22 mouse cellular contexts compared by ENCODE assay signal in genomic region chr11:91357029-91357428, GRCm38 (mm10).
DNase-seq lines count a peak whose midpoint lies in the region; ATAC-seq and TF ChIP-seq lines count a peak whose summit lies in the region.
"Had no signal": no experiment of that assay in that cellular context is flagged by ENCODE, and none has a peak within 500 bp of the region (broad histone marks: within the 10 kb centered on the region; RNA-seq: fewer than 3 reads in every experiment).

No protein-coding gene starts in this region.

- H3K4me1 ChIP-seq in kidney, postnatal 0 days (replicated peaks; ENCODE audit: insufficient read depth, low read length): no peaks in the 10 kb centered on the region
- H3K4me1 ChIP-seq in limb, embryonic 10.5 days: no peaks in the 10 kb centered on the region; the same call in 1 of the 2 replicates
- H3K4me1 ChIP-seq: embryonic facial prominence, embryonic 12.5 days; forebrain, embryonic 13.5 days; heart, embryonic 12.5 days; limb, embryonic 13.5 days; liver, embryonic 15.5 days had no signal

- no peak overlapping the region for H3K4me2 ChIP-seq in kidney, postnatal 0 days (ENCODE audit: low read length)
- H3K4me2 ChIP-seq: embryonic facial prominence, embryonic 12.5 days; forebrain, embryonic 13.5 days; heart, embryonic 12.5 days; limb, embryonic 13.5 days; liver, embryonic 15.5 days had no signal

- H3K4me3 ChIP-seq in kidney, postnatal 0 days (replicated peaks; ENCODE audit: low read depth, low read length): no peak overlapping the region
- no peak overlapping the region for H3K4me3 ChIP-seq in limb, embryonic 10.5 days
- H3K4me3 ChIP-seq: embryonic facial prominence, embryonic 12.5 days; forebrain, embryonic 13.5 days; heart, embryonic 12.5 days; layer of hippocampus, adult 2 months; left cerebral cortex, adult 2 months; limb, embryonic 13.5 days; liver, embryonic 15.5 days had no signal

- no peak overlapping the region for H3K27ac ChIP-seq in kidney, postnatal 0 days
- no peak overlapping the region for H3K27ac ChIP-seq in limb, embryonic 10.5 days
- H3K27ac ChIP-seq: embryonic facial prominence, embryonic 12.5 days; forebrain, embryonic 13.5 days; layer of hippocampus, adult 2 months; left cerebral cortex, adult 2 months; limb, embryonic 13.5 days; liver, embryonic 15.5 days had no signal

- no peaks in the 10 kb centered on the region for H3K27me3 ChIP-seq in kidney, postnatal 0 days (ENCODE audit: insufficient read depth, low read length)
- H3K27me3 ChIP-seq in limb, embryonic 10.5 days (ENCODE audit: low read depth, poor library complexity, severe bottlenecking): no peaks in the 10 kb centered on the region
- H3K27me3 ChIP-seq: embryonic facial prominence, embryonic 12.5 days; forebrain, embryonic 13.5 days; heart, embryonic 12.5 days; limb, embryonic 13.5 days; liver, embryonic 15.5 days had no signal

- WGBS in kidney, postnatal 0 days: 20% methylated on average over 4 of the region's 4 CpGs
- WGBS in limb, embryonic 10.5 days: 31% methylated on average over 4 of the region's 4 CpGs

- H3K9me3 ChIP-seq in kidney, postnatal 0 days (replicated peaks; ENCODE audit: low read length): no peaks in the 10 kb centered on the region
- no peaks in the 10 kb centered on the region for H3K9me3 ChIP-seq in limb, embryonic 10.5 days (replicated peaks)
- H3K9me3 ChIP-seq: embryonic facial prominence, embryonic 12.5 days; forebrain, embryonic 13.5 days; heart, embryonic 12.5 days; limb, embryonic 13.5 days; liver, embryonic 15.5 days had no signal

- TF ChIP-seq CTCF in kidney, postnatal 0 days (IDR thresholded peaks at IDR 0.05; ENCODE audit: low read depth): no peak

- H3K36me3 ChIP-seq in kidney, postnatal 0 days (ENCODE audit: insufficient read depth, low read length): no peaks in the 10 kb centered on the region
- H3K36me3 ChIP-seq in limb, embryonic 10.5 days: no peaks in the 10 kb centered on the region
- H3K36me3 ChIP-seq: embryonic facial prominence, embryonic 12.5 days; heart, embryonic 12.5 days; limb, embryonic 13.5 days; liver, embryonic 15.5 days had no signal

- no peak overlapping the region for H3K9ac ChIP-seq in kidney, postnatal 0 days (ENCODE audit: low read depth, low read length)
- H3K9ac ChIP-seq: embryonic facial prominence, embryonic 12.5 days; forebrain, embryonic 13.5 days; heart, embryonic 12.5 days; limb, embryonic 13.5 days; liver, embryonic 15.5 days had no signal

- DNase-seq in kidney, postnatal 0 days (ENCODE audit: low spot score): peak; percentile 38
- DNase-seq in kidney, postnatal 4 days: no peak
- peak; percentile 2 for DNase-seq in ES-CJ7 (ENCODE audit: low read depth, low spot score)
- DNase-seq in R1 (ENCODE audit: low read depth, low spot score): peak; percentile 23
- DNase-seq in fibroblast of lung, adult 2 months (ENCODE audit: low read depth): peak; percentile 2
- DNase-seq in layer of hippocampus, postnatal 14 days (ENCODE audit: low spot score in 2 of 2): no peak
- DNase-seq in limb, embryonic 10.5 days (ENCODE audit: low spot score): no peak
- DNase-seq: adrenal gland, postnatal 25 days; cerebellum, postnatal 10 days; gastrocnemius, postnatal 36 days; heart, postnatal 4 days; kidney, adult 11 months; thymus, adult 18-20 months had no signal

- ATAC-seq in kidney, postnatal 0 days (replicated peaks; ENCODE audit: low FRiP score, low read depth): no peak
- ATAC-seq: activated CD4-positive, CD25-positive, alpha-beta regulatory T cell, adult 4 months; CD4-positive, CD25-positive, alpha-beta regulatory T cell, adult 4 months; forebrain, embryonic 13.5 days had no signal

Comparison
In these comparisons a context has a peak if more than half of its experiments do, and no peak if none do; other contexts are left out.
1. DNase-seq: peak in kidney, postnatal 0 days (single experiment), ES-CJ7 (single experiment), R1 (single experiment) and fibroblast of lung, adult 2 months (single experiment); none in kidney, postnatal 4 days (0 of 2), layer of hippocampus, postnatal 14 days (0 of 2) and limb, embryonic 10.5 days (single experiment).